Comparison of ENCODE assay signal across 8 mouse cellular contexts in the genomic region with DNA sequence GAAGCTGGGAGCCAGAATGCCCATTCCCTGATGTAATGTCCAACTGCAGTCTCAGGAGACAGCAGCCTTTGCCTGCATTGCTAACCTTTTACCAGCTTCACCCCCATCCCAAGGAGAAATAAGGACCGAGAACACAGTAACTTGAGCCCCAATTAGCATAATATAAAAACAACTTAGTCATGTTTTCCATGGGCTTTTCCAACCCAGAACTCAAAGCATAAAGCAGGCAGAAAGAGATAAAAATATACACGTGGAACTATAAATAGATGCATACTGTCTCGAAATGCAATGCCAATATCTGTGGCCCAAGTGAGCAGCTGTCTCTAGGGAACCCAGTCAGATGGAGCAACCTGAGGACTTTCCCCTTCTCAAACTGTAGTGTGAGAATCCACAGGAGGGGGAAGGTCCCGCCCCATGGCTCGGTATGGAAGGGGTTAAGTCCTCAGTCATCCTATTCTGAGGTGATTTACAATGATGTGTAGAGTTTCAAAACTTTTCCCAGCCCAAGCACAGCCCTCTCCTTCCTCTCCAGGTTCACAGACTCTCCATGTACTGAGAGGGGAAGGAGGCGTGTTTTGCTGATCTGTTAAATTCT. TPM values are rescaled to one million over a fixed set of nuclear protein-coding genes. Genes with fewer than 3 reads are reported as not detected.
DNase-seq lines count a peak whose midpoint lies in the region; ATAC-seq and TF ChIP-seq lines count a peak whose summit lies in the region.

A gene (plus strand): TSS at position 266 of the 595 bp plus-strand sequence.

- H3K4me2 ChIP-seq in forebrain, embryonic 13.5 days: peak within 1 kb of the TSS; percentile 57
- peak within 1 kb of the TSS; percentile 32 for H3K4me2 ChIP-seq in liver, embryonic 13.5 days
- H3K4me2 ChIP-seq in stomach, postnatal 0 days (replicated peaks; ENCODE audit: low read depth): peak within 1 kb of the TSS; percentile 58

- peak within 1 kb of the TSS; percentile 53 for H3K9ac ChIP-seq in forebrain, embryonic 13.5 days
- no peak within 1 kb of the TSS for H3K9ac ChIP-seq in liver, embryonic 13.5 days
- H3K9ac ChIP-seq in stomach, postnatal 0 days (ENCODE audit: low read length): peak within 1 kb of the TSS; percentile 68

- no peaks in the 10 kb centered on the region for H3K27me3 ChIP-seq in forebrain, embryonic 13.5 days
- H3K27me3 ChIP-seq in liver, embryonic 13.5 days: 0 out of 2 replicates have a peak, but pooled peaks cover 3% of the 10 kb centered on the region
- no peaks in the 10 kb centered on the region for H3K27me3 ChIP-seq in stomach, postnatal 0 days (ENCODE audit: control insufficient read depth, insufficient read depth, low read length)

- TF ChIP-seq EP300 in stomach, postnatal 0 days (optimal IDR thresholded peaks at IDR 0.05): no peak

- TF ChIP-seq CTCF in stomach, postnatal 0 days (IDR thresholded peaks at IDR 0.05; ENCODE audit: low read depth): no peak

- H3K9me3 ChIP-seq in forebrain, embryonic 13.5 days (replicated peaks): no peaks in the 10 kb centered on the region
- no peaks in the 10 kb centered on the region for H3K9me3 ChIP-seq in liver, embryonic 13.5 days (replicated peaks)
- no peaks in the 10 kb centered on the region for H3K9me3 ChIP-seq in stomach, postnatal 0 days (ENCODE audit: control insufficient read depth, low read length)

- peak; percentile 16; the same call in 1 of the 2 replicates for ATAC-seq in frontal cortex, adult (ENCODE audit: low TSS enrichment)
- no peak for ATAC-seq in forebrain, embryonic 13.5 days
- ATAC-seq in liver, embryonic 13.5 days (ENCODE audit: low read depth): no peak
- peak; percentile 68; the same call in 1 of the 2 replicates for ATAC-seq in stomach, postnatal 0 days (ENCODE audit: low FRiP score, low TSS enrichment)

- H3K36me3 ChIP-seq in forebrain, embryonic 13.5 days (ENCODE audit: poor library complexity, severe bottlenecking): no peaks in the 10 kb centered on the region
- no peaks in the 10 kb centered on the region for H3K36me3 ChIP-seq in liver, embryonic 13.5 days
- H3K36me3 ChIP-seq in stomach, postnatal 0 days (ENCODE audit: control insufficient read depth, insufficient read depth, low read length): no peaks in the 10 kb centered on the region

- intact Hi-C loops in heart, postnatal 14 days (cut with DNase I): loop anchor here (5.0 to 10.0 kb wide), 2 partner anchors 346 to 608 kb away; a partner anchor contains a TSS

- peak within 1 kb of the TSS; percentile 32 for H3K4me3 ChIP-seq in forebrain, embryonic 13.5 days
- H3K4me3 ChIP-seq in liver, embryonic 13.5 days (replicated peaks): peak within 1 kb of the TSS; percentile 33
- peak within 1 kb of the TSS; percentile 47 for H3K4me3 ChIP-seq in stomach, postnatal 0 days (ENCODE audit: low read depth, low read length)

- H3K4me1 ChIP-seq in forebrain, embryonic 13.5 days: peaks cover 20% of the 10 kb centered on the region
- peaks cover 5% of the 10 kb centered on the region; the same call in 1 of the 2 replicates for H3K4me1 ChIP-seq in liver, embryonic 13.5 days (replicated peaks)
- no peaks in the 10 kb centered on the region for H3K4me1 ChIP-seq in stomach, postnatal 0 days (replicated peaks; ENCODE audit: control insufficient read depth, insufficient read depth)

- DNase-seq in frontal cortex, postnatal 25 days (ENCODE audit: low spot score in 2 of 2): no peak
- DNase-seq in adipocyte (ENCODE audit: low spot score): peak; percentile 97
- peak; percentile 35 to 53 for DNase-seq in heart, postnatal 14 days
- no peak for DNase-seq in liver, embryonic 13.5 days
- DNase-seq in stomach, postnatal 0 days (ENCODE audit: low spot score): peak; percentile 43
- no peak for DNase-seq in ovary, postnatal 14 days (ENCODE audit: low spot score)

- H3K27ac ChIP-seq in forebrain, embryonic 13.5 days: 0 out of 2 replicates have a peak within 1 kb of the TSS, but pooled peaks have one; percentile 35
- peak within 1 kb of the TSS; percentile 57 for H3K27ac ChIP-seq in liver, embryonic 13.5 days
- H3K27ac ChIP-seq in stomach, postnatal 0 days (replicated peaks): peak within 1 kb of the TSS; percentile 83

- 30% methylated on average over 6 of the region's 6 CpGs for WGBS in forebrain, embryonic 13.5 days
- 19% methylated on average over 6 of the region's 6 CpGs for WGBS in liver, embryonic 13.5 days (ENCODE audit: insufficient replicate concordance)
- 11% methylated on average over 6 of the region's 6 CpGs for WGBS in stomach, postnatal 0 days

RNA-seq across cellular contexts. Expression of the gene that starts here (rescaled TPM):
- polyA plus RNA-seq in forebrain, embryonic 13.5 days (2015; fragmentation: Nextera tagmentation; extraction: Ambion mirVana): 6.6 and 7.3 TPM in 2 replicates
- 100 to 1,000 TPM in 1 of 2 experiments, 10 to 100 TPM in 1; 95.7 to 117 TPM for total RNA-seq in heart, postnatal 14 days (2021)
- polyA plus RNA-seq in liver, embryonic 13.5 days (2015; fragmentation: Nextera tagmentation; extraction: Ambion mirVana): 7.5 and 10.7 TPM in 2 replicates
- 51.9 and 56.1 TPM in 2 replicates for polyA plus RNA-seq in stomach, postnatal 0 days (2015; fragmentation: Nextera tagmentation; extraction: Ambion mirVana)

Comparison
In these comparisons a context has a peak if more than half of its experiments do, and no peak if none do; other contexts are left out.
1. ATAC-seq: peak in frontal cortex, adult (single experiment) and stomach, postnatal 0 days (single experiment); none in forebrain, embryonic 13.5 days (single experiment) and liver, embryonic 13.5 days (single experiment).
2. DNase-seq: peak in adipocyte (single experiment), heart, postnatal 14 days (2 of 2) and stomach, postnatal 0 days (single experiment); none in frontal cortex, postnatal 25 days (0 of 2), liver, embryonic 13.5 days (single experiment) and ovary, postnatal 14 days (single experiment).
3. Peak in every context shown above with its lines, with median percentiles within 50 percentile points of each other: H3K27ac ChIP-seq, H3K4me2 ChIP-seq and H3K4me3 ChIP-seq.